Mouse (Mus musculus) myocyte (in vitro differentiated cells): ENCODE results near the gene Vps11. TPM values are rescaled to one million over a fixed set of nuclear protein-coding genes. Genes with fewer than 3 reads are reported as not detected.
A peak's percentile ranks its signal among the peaks of the same experiment; 100 is the strongest.

Experiments
- H3K27me3 ChIP-seq: one replicate; pipeline ENCODE4 v1.6.1; 2011; ENCODE audit not compliant: control insufficient read depth, insufficient read depth, insufficient read length
- H3K36me3 ChIP-seq: one replicate; pipeline ENCODE4 v1.6.1; 2011; ENCODE audit not compliant: control insufficient read depth, insufficient read depth
- H3K4me2 ChIP-seq: one replicate; pipeline ENCODE4 v1.6.1; 2011; ENCODE audit warnings: low read depth, control low read depth
- H3K4me3 ChIP-seq: one replicate; pipeline ENCODE4 v1.5.1; 2011; ENCODE audit warnings: mild to moderate bottlenecking, control low read depth, moderate library complexity
- H3K79me2 ChIP-seq: one replicate; pipeline ENCODE4 v1.6.1; 2011; ENCODE audit not compliant: control insufficient read depth, insufficient read depth
- H3ac ChIP-seq: one replicate; pipeline ENCODE4 v1.6.1; 2011; ENCODE audit not compliant: control insufficient read depth, insufficient read length
- CEBPB ChIP-seq: IDR thresholded peaks from 2 replicates; pipeline ENCODE4 v1.6.1; 2011; ENCODE audit warnings: mild to moderate bottlenecking, moderate library complexity; ENCODE audit not compliant: poor library complexity, insufficient read depth, severe bottlenecking
- E2F4 ChIP-seq: IDR thresholded peaks from one replicate; pipeline ENCODE4 v1.6.1; 2011; ENCODE audit warnings: mild to moderate bottlenecking, control low read depth, moderate library complexity; ENCODE audit not compliant: insufficient read depth
- MAX ChIP-seq: IDR thresholded peaks from one replicate; pipeline ENCODE4 v1.6.1; 2011; ENCODE audit warnings: low read depth, mild to moderate bottlenecking, control low read depth
- MYOD1 ChIP-seq, 3 experiments: IDR thresholded peaks; one replicate each; pipeline ENCODE4 v1.6.1; 2011; ENCODE audit warnings: control low read depth in 2 of 3, low read depth in 2 of 3, mild to moderate bottlenecking in 2 of 3, moderate library complexity in 1 of 3; ENCODE audit not compliant: insufficient read length in 2 of 3, control insufficient read depth in 1 of 3
- MYOG ChIP-seq, 3 experiments: IDR thresholded peaks; one replicate each; pipeline ENCODE4 v1.6.1; 2011; ENCODE audit warnings: control low read depth in 2 of 3, low read depth in 2 of 3, mild to moderate bottlenecking in 2 of 3; ENCODE audit not compliant: insufficient read length in 2 of 3, control insufficient read depth in 1 of 3, insufficient read depth in 1 of 3
- POLR2A ChIP-seq: IDR thresholded peaks from one replicate; pipeline ENCODE4 v1.6.1; 2011; ENCODE audit warnings: low read depth, mild to moderate bottlenecking, control low read depth, moderate library complexity; ENCODE audit not compliant: insufficient read length
- POLR2AphosphoS2 ChIP-seq: IDR thresholded peaks from one replicate; pipeline ENCODE4 v1.6.1; 2011; ENCODE audit warnings: low read depth, control low read depth; ENCODE audit not compliant: insufficient read length
- REST ChIP-seq: IDR thresholded peaks from one replicate; pipeline ENCODE4 v1.6.1; 2011; ENCODE audit warnings: mild to moderate bottlenecking, control low read depth, moderate library complexity; ENCODE audit not compliant: insufficient read depth, insufficient read length
- SRF ChIP-seq: IDR thresholded peaks from one replicate; pipeline ENCODE4 v1.6.1; 2011; ENCODE audit warnings: low read depth; ENCODE audit not compliant: control insufficient read depth, insufficient read length
- TCF12 ChIP-seq: IDR thresholded peaks from one replicate; pipeline ENCODE4 v1.6.1; 2011; ENCODE audit warnings: mild to moderate bottlenecking, control low read depth; ENCODE audit not compliant: poor library complexity, insufficient read depth, severe bottlenecking
- TCF3 ChIP-seq: IDR thresholded peaks from one replicate; pipeline ENCODE4 v1.6.1; 2011; ENCODE audit warnings: low read depth, control low read depth; ENCODE audit not compliant: insufficient read length
- USF1 ChIP-seq: IDR thresholded peaks from one replicate; pipeline ENCODE4 v1.6.1; 2011; ENCODE audit warnings: low read depth, mild to moderate bottlenecking, control low read depth, moderate library complexity
- polyA plus RNA-seq: library from polyadenylated mRNA; unstranded; fragments of >200 nt; fragmentation: generic; extraction: Trizol; gene quantifications from one replicate; pipeline ENCODE4 v1.2.1, GENCODE M21; 2012; ENCODE audit warnings: missing spikeins

The Vps11 gene
- polyA plus RNA-seq, 1 experiment: 26.4 TPM

GRCm38 (mm10) chr9:44336093-44336406 lies 25.4 kb downstream of the Vps11 start:
- TF ChIP-seq POLR2A (no peak), TCF12 (no peak), TCF3 (no peak), MYOG (IDR thresholded peaks at IDR 0.05; ENCODE audit: control insufficient read depth in 1 of 3, insufficient read depth in 1 of 3, insufficient read length in 2 of 3, low read depth in 2 of 3) (no peak), MAX (no peak), MYOD1 (IDR thresholded peaks at IDR 0.05; ENCODE audit: control insufficient read depth in 1 of 3, insufficient read length in 2 of 3, low read depth in 2 of 3) (no peak), E2F4 (no peak), REST (no peak), USF1 (no peak)
- peak overlapping the region; percentile 80 for H3K4me2 ChIP-seq
- H3K79me2 ChIP-seq: peaks cover 27% of the 10 kb centered on the region
- H3K4me3 ChIP-seq: peak overlapping the region; percentile 76
- peaks cover 37% of the 10 kb centered on the region for H3K36me3 ChIP-seq
- no peaks in the 10 kb centered on the region for H3K27me3 ChIP-seq
- H3ac ChIP-seq: peak overlapping the region; percentile 86

GRCm38 (mm10) chr9:44335331-44336092 lies 26.0 kb downstream of the Vps11 start:
- Histone ChIP-seq H3ac (peak overlapping the region; percentile 86), H3K4me2 (peak overlapping the region; percentile 80), H3K4me3 (peak overlapping the region; percentile 76), H3K27me3 (no peaks in the 10 kb centered on the region), H3K79me2 (peaks cover 23% of the 10 kb centered on the region), H3K36me3 (peaks cover 42% of the 10 kb centered on the region)
- TF ChIP-seq MYOD1 (IDR thresholded peaks at IDR 0.05; ENCODE audit: control insufficient read depth in 1 of 3, insufficient read length in 2 of 3, low read depth in 2 of 3) (no peak), REST (no peak), POLR2AphosphoS2 (peak; percentile 67), MYOG (IDR thresholded peaks at IDR 0.05; ENCODE audit: control insufficient read depth in 1 of 3, insufficient read depth in 1 of 3, insufficient read length in 2 of 3, low read depth in 2 of 3) (peak in 1 of 3 experiments; percentile 26), TCF12 (no peak), SRF (no peak), CEBPB (no peak)

GRCm38 (mm10) chr9:44334396-44335330 lies 26.8 kb downstream of the Vps11 start, which contains the start of gene H2afx:
Gene H2afx (plus strand): TSS chr9:44334694.
- Histone ChIP-seq H3K27me3 (no peaks in the 10 kb centered on the region), H3K79me2 (peaks cover 23% of the 10 kb centered on the region), H3K36me3 (peaks cover 42% of the 10 kb centered on the region), H3K4me3 (peak within 1 kb of the TSS; percentile 76), H3ac (peak within 1 kb of the TSS; percentile 86), H3K4me2 (peak within 1 kb of the TSS; percentile 80)
- peak in 1 of 3 experiments; percentile 17 for TF ChIP-seq MYOD1 (IDR thresholded peaks at IDR 0.05; ENCODE audit: control insufficient read depth in 1 of 3, insufficient read length in 2 of 3, low read depth in 2 of 3)
- TF ChIP-seq TCF12: no peak
- peak; percentile 88 for TF ChIP-seq POLR2A
- TF ChIP-seq TCF3: no peak
- peak; percentile 100 for TF ChIP-seq E2F4
- TF ChIP-seq SRF: no peak
- TF ChIP-seq MYOG (IDR thresholded peaks at IDR 0.05; ENCODE audit: control insufficient read depth in 1 of 3, insufficient read depth in 1 of 3, insufficient read length in 2 of 3, low read depth in 2 of 3): peak in 2 of 3 experiments; percentile 3 to 19
- TF ChIP-seq MAX: no peak
- peak; percentile 51 for TF ChIP-seq REST
- TF ChIP-seq USF1: no peak
- TF ChIP-seq POLR2AphosphoS2: peak; percentile 94
- no peak for TF ChIP-seq CEBPB

GRCm38 (mm10) chr9:44332918-44333638 lies 28.4 kb downstream of the Vps11 start:
- Histone ChIP-seq H3K4me3 (no peak overlapping the region), H3K27me3 (no peaks in the 10 kb centered on the region), H3K36me3 (peaks cover 48% of the 10 kb centered on the region), H3K4me2 (no peak overlapping the region), H3ac (no peak overlapping the region), H3K79me2 (peaks cover 27% of the 10 kb centered on the region)
- TF ChIP-seq MYOG (IDR thresholded peaks at IDR 0.05; ENCODE audit: control insufficient read depth in 1 of 3, insufficient read depth in 1 of 3, insufficient read length in 2 of 3, low read depth in 2 of 3): no peak
- no peak for TF ChIP-seq POLR2AphosphoS2
- TF ChIP-seq USF1: no peak
- TF ChIP-seq MYOD1 (IDR thresholded peaks at IDR 0.05; ENCODE audit: control insufficient read depth in 1 of 3, insufficient read length in 2 of 3, low read depth in 2 of 3): no peak
- no peak for TF ChIP-seq TCF3
- no peak for TF ChIP-seq MAX
- TF ChIP-seq E2F4: no peak
- no peak for TF ChIP-seq REST
- no peak for TF ChIP-seq POLR2A
- no peak for TF ChIP-seq SRF
- TF ChIP-seq TCF12: no peak
- TF ChIP-seq CEBPB: no peak
